Mouse (Mus musculus): ENCODE data around the gene Pagr1b. TPM values are rescaled to one million over a fixed set of nuclear protein-coding genes. Genes with fewer than 3 reads are reported as not detected.

Gene Pagr1b
- polyA plus RNA-seq, 1 experiment from 2014 or later, result not detected

- WGBS, result no CpG with 5 or more reads among the region's 48 CpGs
- Histone ChIP-seq H3K4me3 (ENCODE audit: low read depth, low read length) (peak overlapping the region; percentile 97), H3K9me3 (ENCODE audit: control insufficient read depth, low read length) (no peaks in the 10 kb centered on the region), H3K27me3 (ENCODE audit: control insufficient read depth, insufficient read depth, low read length) (no peaks in the 10 kb centered on the region), H3K36me3 (ENCODE audit: control insufficient read depth, insufficient read depth, low read length) (peaks cover 36% of the 10 kb centered on the region), H3K4me2 (ENCODE audit: low read depth, severe bottlenecking) (peak overlapping the region; percentile 83), H3K27ac (replicated peaks; ENCODE audit: low read depth, low read length) (peak overlapping the region; percentile 98), H3K9ac (ENCODE audit: low read length) (peak overlapping the region; percentile 99), H3K4me1 (ENCODE audit: control insufficient read depth, insufficient read depth, low read length) (peaks cover 36% of the 10 kb centered on the region)
- DNase-seq (ENCODE audit: low spot score) (no peak), ATAC-seq (ENCODE audit: insufficient number of reproducible peaks, low FRiP score, low TSS enrichment, low read depth) (no peak)
These were observed 10.3 kb upstream of the Pagr1b start for GRCm38 (mm10) chr7:127026616-127026983.

GRCm38 (mm10) chr7:127026161-127026600, 9.9 kb upstream of the Pagr1b start:
- 0% methylated on average over 30 of the region's 48 CpGs for WGBS
- Histone ChIP-seq H3K4me3 (ENCODE audit: low read depth, low read length) (peak overlapping the region; percentile 97), H3K4me1 (ENCODE audit: control insufficient read depth, insufficient read depth, low read length) (peaks cover 38% of the 10 kb centered on the region), H3K4me2 (ENCODE audit: low read depth, severe bottlenecking) (peak overlapping the region; percentile 83), H3K27me3 (ENCODE audit: control insufficient read depth, insufficient read depth, low read length) (no peaks in the 10 kb centered on the region), H3K27ac (replicated peaks; ENCODE audit: low read depth, low read length) (peak overlapping the region; percentile 98), H3K9me3 (ENCODE audit: control insufficient read depth, low read length) (no peaks in the 10 kb centered on the region), H3K36me3 (ENCODE audit: control insufficient read depth, insufficient read depth, low read length) (peaks cover 36% of the 10 kb centered on the region), H3K9ac (ENCODE audit: low read length) (peak overlapping the region; percentile 99)
- DNase-seq (ENCODE audit: low spot score) (peak; percentile 84), ATAC-seq (ENCODE audit: insufficient number of reproducible peaks, low FRiP score, low TSS enrichment, low read depth) (peak; percentile 41; the same call in 1 of the 2 replicates)

- Histone ChIP-seq H3K4me2 (ENCODE audit: low read depth, severe bottlenecking) (peak overlapping the region; percentile 83), H3K9ac (ENCODE audit: low read length) (peak overlapping the region; percentile 99), H3K4me1 (ENCODE audit: control insufficient read depth, insufficient read depth, low read length) (peaks cover 41% of the 10 kb centered on the region), H3K36me3 (ENCODE audit: control insufficient read depth, insufficient read depth, low read length) (peaks cover 32% of the 10 kb centered on the region), H3K27ac (replicated peaks; ENCODE audit: low read depth, low read length) (peak overlapping the region; percentile 98), H3K4me3 (ENCODE audit: low read depth, low read length) (peak overlapping the region; percentile 97), H3K9me3 (ENCODE audit: control insufficient read depth, low read length) (no peaks in the 10 kb centered on the region), H3K27me3 (ENCODE audit: control insufficient read depth, insufficient read depth, low read length) (no peaks in the 10 kb centered on the region)
- DNase-seq (ENCODE audit: low spot score) (peak; percentile 66), ATAC-seq (ENCODE audit: insufficient number of reproducible peaks, low FRiP score, low TSS enrichment, low read depth) (no peak)
- WGBS, result under 1% methylated on average over 64 of the region's 65 CpGs
These were observed 9.4 kb upstream of the Pagr1b start for GRCm38 (mm10) chr7:127025556-127026160.

GRCm38 (mm10) chr7:127024755-127025555, 8.7 kb upstream of the Pagr1b start:
- 1% methylated on average over 30 of the region's 30 CpGs for WGBS
- Histone ChIP-seq H3K27ac (replicated peaks; ENCODE audit: low read depth, low read length) (peak overlapping the region; percentile 98), H3K4me3 (ENCODE audit: low read depth, low read length) (peak overlapping the region; percentile 97), H3K4me1 (ENCODE audit: control insufficient read depth, insufficient read depth, low read length) (peaks cover 48% of the 10 kb centered on the region), H3K4me2 (ENCODE audit: low read depth, severe bottlenecking) (peak overlapping the region; percentile 83), H3K36me3 (ENCODE audit: control insufficient read depth, insufficient read depth, low read length) (peaks cover 29% of the 10 kb centered on the region), H3K27me3 (ENCODE audit: control insufficient read depth, insufficient read depth, low read length) (no peaks in the 10 kb centered on the region), H3K9ac (ENCODE audit: low read length) (peak overlapping the region; percentile 99), H3K9me3 (ENCODE audit: control insufficient read depth, low read length) (no peaks in the 10 kb centered on the region)
- peak; percentile 81 for DNase-seq (ENCODE audit: low spot score)
- peak; percentile 23; the same call in 1 of the 2 replicates for ATAC-seq (ENCODE audit: insufficient number of reproducible peaks, low FRiP score, low TSS enrichment, low read depth)

GRCm38 (mm10) chr7:127023896-127024690, 7.8 kb upstream of the Pagr1b start:
- DNase-seq (ENCODE audit: low spot score), result no peak
- 33% methylated on average over 19 of the region's 19 CpGs for WGBS
- peaks cover 26% of the 10 kb centered on the region for H3K36me3 ChIP-seq (ENCODE audit: control insufficient read depth, insufficient read depth, low read length)

GRCm38 (mm10) chr7:127023272-127023691, 7.0 kb upstream of the Pagr1b start:
- ATAC-seq (ENCODE audit: insufficient number of reproducible peaks, low FRiP score, low TSS enrichment, low read depth), result no peak
- no peak for DNase-seq (ENCODE audit: low spot score)
- Histone ChIP-seq H3K27ac (replicated peaks; ENCODE audit: low read depth, low read length) (peak overlapping the region; percentile 26; the same call in 1 of the 2 replicates), H3K4me1 (ENCODE audit: control insufficient read depth, insufficient read depth, low read length) (peaks cover 55% of the 10 kb centered on the region), H3K27me3 (ENCODE audit: control insufficient read depth, insufficient read depth, low read length) (no peaks in the 10 kb centered on the region), H3K9me3 (ENCODE audit: control insufficient read depth, low read length) (no peaks in the 10 kb centered on the region), H3K4me3 (ENCODE audit: low read depth, low read length) (peak overlapping the region; percentile 97), H3K9ac (ENCODE audit: low read length) (peak overlapping the region; percentile 43), H3K4me2 (ENCODE audit: low read depth, severe bottlenecking) (peak overlapping the region; percentile 83), H3K36me3 (ENCODE audit: control insufficient read depth, insufficient read depth, low read length) (peaks cover 23% of the 10 kb centered on the region)
- 89% methylated on average over 12 of the region's 13 CpGs for WGBS

More at GRCm38 (mm10) chr7:127023896-127024690, 7.8 kb upstream of the Pagr1b start:
- no peaks in the 10 kb centered on the region for H3K27me3 ChIP-seq (ENCODE audit: control insufficient read depth, insufficient read depth, low read length)
- H3K27ac ChIP-seq (replicated peaks; ENCODE audit: low read depth, low read length), result 0 out of 2 replicates have a peak overlapping the region, but pooled peaks have one; percentile 26
- H3K4me3 ChIP-seq (ENCODE audit: low read depth, low read length), result peak overlapping the region; percentile 97
- peak overlapping the region; percentile 83 for H3K4me2 ChIP-seq (ENCODE audit: low read depth, severe bottlenecking)
- H3K9me3 ChIP-seq (ENCODE audit: control insufficient read depth, low read length), result no peaks in the 10 kb centered on the region
- H3K9ac ChIP-seq (ENCODE audit: low read length), result peak overlapping the region; percentile 99
- H3K4me1 ChIP-seq (ENCODE audit: control insufficient read depth, insufficient read depth, low read length), result peaks cover 55% of the 10 kb centered on the region
- ATAC-seq (ENCODE audit: insufficient number of reproducible peaks, low FRiP score, low TSS enrichment, low read depth), result no peak

- 76% methylated on average over 7 of the region's 7 CpGs for WGBS
- peak overlapping the region; percentile 83 for H3K4me2 ChIP-seq (ENCODE audit: low read depth, severe bottlenecking)
- H3K27ac ChIP-seq (replicated peaks; ENCODE audit: low read depth, low read length), result no peak overlapping the region; the same call in 1 of the 2 replicates
- peak overlapping the region; percentile 97 for H3K4me3 ChIP-seq (ENCODE audit: low read depth, low read length)
- peaks cover 49% of the 10 kb centered on the region for H3K4me1 ChIP-seq (ENCODE audit: control insufficient read depth, insufficient read depth, low read length)
- H3K36me3 ChIP-seq (ENCODE audit: control insufficient read depth, insufficient read depth, low read length), result peaks cover 22% of the 10 kb centered on the region
- ATAC-seq (ENCODE audit: insufficient number of reproducible peaks, low FRiP score, low TSS enrichment, low read depth) (no peak), DNase-seq (ENCODE audit: low spot score) (no peak)
- peak overlapping the region; percentile 17; the same call in 1 of the 2 replicates for H3K9ac ChIP-seq (ENCODE audit: low read length)
- H3K27me3 ChIP-seq (ENCODE audit: control insufficient read depth, insufficient read depth, low read length), result no peaks in the 10 kb centered on the region
- H3K9me3 ChIP-seq (ENCODE audit: control insufficient read depth, low read length), result no peaks in the 10 kb centered on the region
These were observed 6.4 kb upstream of the Pagr1b start for GRCm38 (mm10) chr7:127022528-127023271.
